Mouse (Mus musculus): ENCODE measurements around the gene Bach1.

DNA sequence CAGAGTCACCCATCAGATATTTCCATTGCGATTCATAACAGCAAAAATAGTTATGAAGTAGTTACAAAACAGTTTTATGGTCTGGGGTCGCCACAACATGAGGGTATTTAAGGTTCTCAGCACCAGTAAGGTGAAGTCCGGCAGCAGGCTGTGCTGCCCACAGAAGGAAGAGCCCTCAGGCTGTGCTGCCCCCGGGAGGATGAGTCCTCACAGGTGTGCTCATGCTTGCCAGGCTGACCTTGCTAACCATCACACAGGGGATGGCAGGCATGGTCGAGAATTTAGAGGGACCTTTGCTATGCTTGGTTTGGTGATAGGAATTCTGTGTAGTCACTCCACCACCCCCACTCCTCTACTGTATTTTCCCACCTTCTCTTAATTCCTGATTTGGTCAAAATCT, 9.8 kb downstream of the Bach1 start:
- TF ChIP-seq POLR2A (IDR thresholded peaks at IDR 0.05; ENCODE audit: insufficient read length, low read depth) (no peak), REST (IDR thresholded peaks at IDR 0.05; ENCODE audit: insufficient read depth, insufficient read length) (no peak), MYOD1 (IDR thresholded peaks at IDR 0.05; ENCODE audit: control insufficient read depth in 1 of 3, insufficient read length in 2 of 3, low read depth in 2 of 3) (no peak), POLR2AphosphoS2 (IDR thresholded peaks at IDR 0.05; ENCODE audit: insufficient read length, low read depth) (no peak), SRF (IDR thresholded peaks at IDR 0.05; ENCODE audit: control insufficient read depth, insufficient read length, low read depth) (no peak), MYOG (IDR thresholded peaks at IDR 0.05; ENCODE audit: control insufficient read depth in 1 of 3, insufficient read depth in 1 of 3, insufficient read length in 2 of 3, low read depth in 2 of 3) (no peak)

All from myocyte (in vitro differentiated cells).